Mouse (Mus musculus): ENCODE measurements at regions not wholly inside any gene's neighbourhood (a gene's known extent, or its start where the extent isn't known, plus 50 kb on each side); places are given as distances from the start of the nearest gene placed in this dataset.

DNA sequence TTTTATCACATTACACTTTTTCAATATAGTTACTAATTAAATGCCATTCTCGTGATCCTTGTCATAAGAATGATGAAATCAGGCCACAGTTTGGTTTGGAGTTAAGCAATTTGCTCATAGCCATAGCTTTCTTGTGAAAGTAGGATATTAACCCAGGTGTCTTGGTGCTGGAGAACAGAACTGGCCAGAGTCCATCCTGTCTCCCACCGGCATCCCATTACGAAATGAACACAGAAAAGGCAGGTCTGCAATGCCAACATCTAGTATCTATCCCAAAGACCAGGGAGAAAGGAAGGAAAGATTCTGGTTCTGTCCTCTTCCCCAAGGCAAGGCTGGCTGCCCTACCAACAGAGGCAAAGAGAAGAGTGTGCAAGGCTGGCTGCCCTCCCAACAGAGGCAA, 61.6 kb upstream of the Avpr1a start:
- WGBS: 90% methylated on average over 3 of the region's 3 CpGs

DNA sequence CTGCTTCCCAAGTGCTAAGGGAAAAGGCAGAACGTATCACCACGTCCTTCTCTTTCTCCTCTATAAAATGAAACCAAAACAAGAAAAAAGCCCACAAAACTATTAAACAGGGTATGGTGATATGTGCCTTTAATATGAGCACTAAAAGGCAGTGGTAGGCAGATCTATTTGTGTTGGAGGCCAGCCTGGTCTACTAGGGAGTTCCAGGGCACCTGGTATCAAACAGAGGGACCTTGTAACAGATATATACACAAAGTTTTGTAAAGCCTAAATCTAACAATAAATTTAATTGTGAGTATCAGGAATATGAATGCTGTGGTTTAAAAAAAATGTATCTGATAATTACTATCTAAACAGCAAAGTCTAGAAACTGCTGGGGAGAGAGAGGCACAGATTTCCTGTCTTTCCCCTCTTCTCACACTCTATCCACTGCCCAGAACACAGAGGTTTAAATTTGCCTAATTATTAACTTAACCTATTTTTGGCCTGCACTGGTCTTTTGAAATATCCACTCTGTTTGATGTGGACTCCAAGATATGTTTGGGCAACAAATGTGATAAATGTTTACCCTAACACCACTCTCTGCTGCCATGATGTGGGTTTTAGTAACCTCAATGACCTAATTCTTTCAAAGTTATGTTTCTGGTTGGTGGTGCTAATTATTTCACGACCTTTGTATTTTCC, 68.5 kb upstream of the Avpr1a start:
- Histone ChIP-seq H3K4me3 (no peak overlapping the region), H3K9me3 (no peaks in the 10 kb centered on the region), H3K4me1 (no peaks in the 10 kb centered on the region), H3K36me3 (no peaks in the 10 kb centered on the region), H3K27me3 (no peaks in the 10 kb centered on the region), H3K9ac (no peak overlapping the region), H3K27ac (no peak overlapping the region), H3K4me2 (replicated peaks) (no peak overlapping the region)
- WGBS: 71% methylated on average over 3 of the region's 3 CpGs
- no peak for ATAC-seq (ENCODE audit: low FRiP score, low read depth)

More for the DNA sequence above, 61.6 kb upstream of the Avpr1a start:
- H3K9ac ChIP-seq: no peak overlapping the region
- H3K27me3 ChIP-seq: no peaks in the 10 kb centered on the region
- no peak overlapping the region for H3K27ac ChIP-seq
- no peak for ATAC-seq (ENCODE audit: low FRiP score, low read depth)
- H3K9me3 ChIP-seq: no peaks in the 10 kb centered on the region
- no peaks in the 10 kb centered on the region for H3K36me3 ChIP-seq
- H3K4me2 ChIP-seq (replicated peaks): no peak overlapping the region
- no peaks in the 10 kb centered on the region for H3K4me1 ChIP-seq
- no peak overlapping the region for H3K4me3 ChIP-seq

DNA sequence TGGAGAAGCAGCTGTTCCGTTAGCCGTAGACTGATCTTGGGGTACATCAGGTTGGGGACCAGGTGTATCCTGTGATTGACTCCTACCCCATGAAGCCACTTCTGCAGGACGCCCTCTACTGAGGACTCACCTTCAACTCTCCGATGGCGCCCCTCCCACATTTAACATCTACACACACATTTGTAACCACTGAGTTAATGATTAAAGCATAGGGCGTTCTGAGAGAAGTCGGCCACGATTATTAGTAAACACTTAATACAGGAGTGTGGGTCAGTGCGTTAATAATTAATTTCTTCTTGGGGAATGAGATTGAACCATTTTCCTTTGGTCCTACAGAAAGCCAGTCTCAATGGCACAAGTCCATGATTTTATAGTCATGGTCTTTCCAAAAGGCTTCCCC, 105.0 kb upstream of the Avpr1a start:
- ATAC-seq (ENCODE audit: low FRiP score, low read depth): no peak
- Histone ChIP-seq H3K4me3 (no peak overlapping the region), H3K9ac (no peak overlapping the region), H3K27ac (no peak overlapping the region), H3K4me1 (no peaks in the 10 kb centered on the region), H3K9me3 (no peaks in the 10 kb centered on the region), H3K36me3 (no peaks in the 10 kb centered on the region), H3K27me3 (no peaks in the 10 kb centered on the region), H3K4me2 (replicated peaks) (no peak overlapping the region)
- 95% methylated on average over 9 of the region's 9 CpGs for WGBS

DNA sequence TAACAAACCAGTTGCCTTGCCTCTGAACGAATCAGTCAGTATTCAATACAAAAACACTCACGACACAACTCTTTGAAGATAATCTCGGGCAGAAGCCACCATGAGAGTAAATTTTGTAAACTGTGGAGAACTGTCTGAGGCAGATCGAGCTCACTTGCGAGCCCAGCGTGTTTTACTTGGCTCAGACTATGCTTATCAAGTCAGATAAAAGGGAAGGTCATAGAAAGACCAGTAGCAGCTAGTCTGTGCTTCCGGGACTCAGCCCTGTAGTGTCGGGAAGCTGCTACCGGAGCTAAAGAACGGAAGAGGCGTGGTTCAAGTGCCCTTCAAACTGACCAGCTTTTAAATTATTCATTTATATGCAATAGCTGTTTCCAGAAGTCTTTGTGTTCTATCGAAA, 105.9 kb upstream of the Avpr1a start:
- Histone ChIP-seq H3K9me3 (no peaks in the 10 kb centered on the region), H3K4me2 (replicated peaks) (no peak overlapping the region), H3K4me3 (no peak overlapping the region), H3K27ac (no peak overlapping the region), H3K9ac (no peak overlapping the region), H3K36me3 (no peaks in the 10 kb centered on the region), H3K4me1 (no peaks in the 10 kb centered on the region), H3K27me3 (no peaks in the 10 kb centered on the region)
- 88% methylated on average over 12 of the region's 12 CpGs for WGBS
- ATAC-seq (ENCODE audit: low FRiP score, low read depth): no peak

DNA sequence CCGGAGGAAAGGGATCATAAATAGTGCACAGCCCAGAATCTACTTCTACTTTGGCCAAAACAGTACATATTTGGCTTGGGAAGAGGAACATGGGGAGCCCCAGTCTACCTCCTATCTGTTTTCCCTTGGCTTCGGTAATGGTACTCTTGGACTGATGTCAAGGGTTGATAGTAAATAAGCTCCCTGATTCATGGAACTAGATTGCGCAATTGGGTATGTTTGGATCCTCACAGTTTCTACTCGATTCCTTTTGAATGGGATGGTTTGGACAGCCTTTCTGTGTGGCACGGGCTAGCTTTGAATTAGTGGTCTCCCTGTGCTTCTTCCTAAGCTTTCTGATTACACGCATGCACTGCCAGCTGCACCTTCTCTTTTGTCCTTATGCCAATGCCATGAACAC, 121.4 kb upstream of the Avpr1a start:
- Histone ChIP-seq H3K36me3 (no peaks in the 10 kb centered on the region), H3K4me2 (replicated peaks) (no peak overlapping the region), H3K27me3 (no peaks in the 10 kb centered on the region), H3K4me3 (no peak overlapping the region), H3K4me1 (no peaks in the 10 kb centered on the region), H3K27ac (no peak overlapping the region), H3K9me3 (no peaks in the 10 kb centered on the region), H3K9ac (no peak overlapping the region)
- WGBS: 92% methylated on average over 6 of the region's 6 CpGs
- no peak for ATAC-seq (ENCODE audit: low FRiP score, low read depth)

DNA sequence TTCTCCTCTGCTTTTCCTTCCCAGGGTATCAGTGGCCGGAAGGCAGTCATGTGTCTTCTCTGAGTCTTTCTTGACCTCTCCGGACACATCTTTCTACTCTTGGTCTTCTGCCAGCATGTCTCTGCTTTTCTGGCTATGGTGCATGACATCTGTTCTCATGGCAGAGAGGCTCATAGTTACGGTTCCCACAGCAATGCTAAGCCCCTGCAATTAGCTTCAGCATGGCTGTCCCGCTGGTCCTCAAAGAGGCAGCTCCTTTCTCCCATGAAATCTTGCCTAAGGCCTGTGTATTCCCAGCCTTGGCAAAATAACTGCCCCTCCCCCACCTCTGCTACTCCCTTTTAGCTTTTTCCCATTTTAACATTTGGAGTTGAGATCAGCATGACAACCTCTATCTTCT, 129.4 kb upstream of the Avpr1a start:
- H3K27me3 ChIP-seq: no peaks in the 10 kb centered on the region
- no peak for ATAC-seq (ENCODE audit: low FRiP score, low read depth)
- no peaks in the 10 kb centered on the region for H3K4me1 ChIP-seq
- H3K4me2 ChIP-seq (replicated peaks): no peak overlapping the region
- no peak overlapping the region for H3K27ac ChIP-seq
- H3K9me3 ChIP-seq: no peaks in the 10 kb centered on the region
- no peaks in the 10 kb centered on the region for H3K36me3 ChIP-seq
- H3K9ac ChIP-seq: no peak overlapping the region
- no peak overlapping the region for H3K4me3 ChIP-seq
- 67% methylated on average over 4 of the region's 4 CpGs for WGBS

DNA sequence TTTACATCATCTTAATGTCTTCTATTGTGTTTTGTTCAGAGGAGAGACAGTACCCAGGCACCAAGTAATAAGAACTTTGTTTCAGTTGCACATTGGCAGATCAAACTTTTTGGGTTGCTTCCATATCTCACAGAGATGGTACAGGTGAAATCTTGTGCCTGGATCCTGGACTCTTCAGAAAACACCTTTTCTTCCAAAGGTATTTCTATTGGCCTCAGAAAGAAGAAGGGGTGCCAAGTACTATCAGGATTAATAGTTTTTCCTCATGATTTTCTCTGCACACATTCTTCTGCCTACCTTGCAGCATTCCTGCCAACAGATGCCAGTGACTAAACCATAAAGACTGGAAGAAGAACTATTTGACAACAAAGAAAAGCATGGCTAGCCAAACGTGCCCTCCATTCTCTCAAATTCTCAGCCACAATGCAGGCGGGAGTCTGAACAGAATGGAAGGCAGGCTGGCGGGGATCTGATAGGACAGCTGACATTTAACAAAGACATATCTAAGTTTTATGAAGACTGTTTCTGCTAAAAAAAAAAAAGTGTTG, 137.6 kb upstream of the Avpr1a start:
- WGBS: 77% methylated on average over 3 of the region's 3 CpGs
- Histone ChIP-seq H3K4me3 (no peak overlapping the region), H3K4me1 (no peaks in the 10 kb centered on the region), H3K4me2 (replicated peaks) (no peak overlapping the region), H3K9me3 (no peaks in the 10 kb centered on the region), H3K36me3 (no peaks in the 10 kb centered on the region), H3K9ac (no peak overlapping the region), H3K27me3 (no peaks in the 10 kb centered on the region), H3K27ac (no peak overlapping the region)
- no peak for ATAC-seq (ENCODE audit: low FRiP score, low read depth)

DNA sequence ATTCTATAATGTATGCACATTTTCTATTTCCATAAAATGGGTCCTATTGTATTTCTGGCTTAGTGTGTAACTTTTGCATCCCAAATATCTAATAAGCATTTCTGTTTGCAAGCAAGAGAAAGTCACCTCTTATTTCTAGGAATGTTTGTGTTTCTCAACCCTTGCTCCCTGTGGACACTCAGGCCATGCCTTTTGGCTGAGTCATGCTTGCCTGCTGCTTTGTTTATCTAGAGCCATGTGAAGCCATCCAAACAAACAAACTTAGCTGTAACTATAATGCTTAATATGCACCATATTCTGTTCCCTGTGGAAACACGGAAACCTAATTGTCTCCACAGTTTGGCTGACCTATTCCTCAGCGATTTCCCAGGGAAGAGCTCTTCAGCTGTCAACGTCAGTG, 139.6 kb upstream of the Avpr1a start:
- no peak for ATAC-seq (ENCODE audit: low FRiP score, low read depth)
- Histone ChIP-seq H3K4me2 (replicated peaks) (no peak overlapping the region), H3K4me3 (no peak overlapping the region), H3K4me1 (no peaks in the 10 kb centered on the region), H3K9me3 (no peaks in the 10 kb centered on the region), H3K27ac (no peak overlapping the region), H3K27me3 (no peaks in the 10 kb centered on the region), H3K9ac (no peak overlapping the region), H3K36me3 (no peaks in the 10 kb centered on the region)
- 87% methylated on average over 3 of the region's 3 CpGs for WGBS

DNA sequence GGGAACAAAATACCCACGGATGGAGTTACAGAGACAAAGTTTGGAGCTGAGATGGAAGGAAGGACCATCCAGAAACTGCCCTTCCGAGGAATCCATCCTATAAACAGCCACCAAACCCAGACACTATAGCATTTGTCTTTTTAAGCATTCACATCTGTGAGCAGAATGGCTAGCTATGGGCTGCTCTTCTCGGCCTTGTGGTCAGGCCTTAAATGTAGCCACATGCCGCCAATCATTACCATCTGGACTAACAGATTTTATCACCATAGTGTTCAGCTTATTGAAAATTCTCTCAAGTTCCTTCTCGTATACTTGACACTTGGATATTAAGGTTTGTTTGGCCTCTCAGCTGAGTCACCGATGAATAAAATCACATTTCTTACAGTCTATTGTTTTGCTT, 146.0 kb upstream of the Avpr1a start:
- no peak overlapping the region for H3K27ac ChIP-seq
- ATAC-seq (ENCODE audit: low FRiP score, low read depth): no peak
- H3K9me3 ChIP-seq: no peaks in the 10 kb centered on the region
- H3K4me2 ChIP-seq (replicated peaks): no peak overlapping the region
- H3K36me3 ChIP-seq: no peaks in the 10 kb centered on the region
- no peaks in the 10 kb centered on the region for H3K4me1 ChIP-seq
- WGBS: 41% methylated on average over 6 of the region's 6 CpGs
- no peak overlapping the region for H3K9ac ChIP-seq
- no peak overlapping the region for H3K4me3 ChIP-seq
- no peaks in the 10 kb centered on the region for H3K27me3 ChIP-seq

DNA sequence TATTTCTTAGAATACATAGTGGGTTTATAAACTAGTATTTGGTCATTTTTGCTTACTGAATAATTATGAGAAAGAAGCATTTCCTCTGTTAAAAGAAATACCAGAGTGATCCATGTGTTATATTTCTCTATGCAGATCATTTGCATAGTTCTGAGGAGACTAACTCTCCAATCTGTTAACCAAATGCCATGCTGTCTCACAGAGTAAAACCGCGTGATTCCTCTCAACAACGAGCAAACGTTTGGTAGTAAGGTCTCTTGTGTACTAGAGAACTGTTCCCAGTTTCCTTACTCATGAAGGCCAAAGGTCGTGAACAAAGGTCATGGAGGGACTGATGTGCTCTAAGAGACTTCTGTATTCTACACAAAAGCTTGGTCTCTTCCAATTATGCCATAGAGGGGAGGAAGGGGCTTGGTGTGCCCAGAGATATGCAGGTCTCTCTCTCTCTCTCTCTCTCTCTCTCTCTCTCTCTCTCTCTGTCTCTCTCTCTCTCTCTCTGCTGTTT, 152.3 kb upstream of the Avpr1a start:
- no peak for ATAC-seq (ENCODE audit: low FRiP score, low read depth)
- 76% methylated on average over 5 of the region's 5 CpGs for WGBS
- Histone ChIP-seq H3K36me3 (no peaks in the 10 kb centered on the region), H3K9me3 (no peaks in the 10 kb centered on the region), H3K4me1 (no peaks in the 10 kb centered on the region), H3K27me3 (no peaks in the 10 kb centered on the region), H3K27ac (no peak overlapping the region), H3K9ac (no peak overlapping the region), H3K4me3 (no peak overlapping the region), H3K4me2 (replicated peaks) (no peak overlapping the region)

DNA sequence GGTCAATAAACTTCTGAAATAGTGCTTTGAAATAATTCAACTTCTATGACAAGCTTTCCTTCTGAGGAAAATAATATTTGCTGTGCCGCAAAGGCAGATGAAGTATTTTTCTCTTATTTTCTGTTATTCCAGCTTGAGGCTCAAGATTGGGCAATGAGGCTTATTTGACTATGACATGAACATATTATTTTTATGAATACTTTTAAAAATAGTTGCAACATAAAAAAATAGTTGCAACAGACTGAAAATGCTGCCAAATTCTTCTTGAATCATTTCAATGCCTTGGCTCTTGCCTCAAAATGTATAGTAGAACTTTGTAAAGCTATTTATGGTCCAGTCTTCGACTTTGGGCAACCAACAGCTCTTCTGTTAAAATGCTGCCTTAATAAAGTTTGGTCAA, 156.7 kb upstream of the Avpr1a start:
- no peaks in the 10 kb centered on the region for H3K9me3 ChIP-seq
- no peak overlapping the region for H3K4me3 ChIP-seq
- no peaks in the 10 kb centered on the region for H3K4me1 ChIP-seq
- no peak overlapping the region for H3K27ac ChIP-seq
- ATAC-seq (ENCODE audit: low FRiP score, low read depth): no peak
- 77% methylated on average over 2 of the region's 2 CpGs for WGBS
- no peaks in the 10 kb centered on the region for H3K27me3 ChIP-seq
- no peak overlapping the region for H3K4me2 ChIP-seq (replicated peaks)
- no peak overlapping the region for H3K9ac ChIP-seq
- H3K36me3 ChIP-seq: no peaks in the 10 kb centered on the region

DNA sequence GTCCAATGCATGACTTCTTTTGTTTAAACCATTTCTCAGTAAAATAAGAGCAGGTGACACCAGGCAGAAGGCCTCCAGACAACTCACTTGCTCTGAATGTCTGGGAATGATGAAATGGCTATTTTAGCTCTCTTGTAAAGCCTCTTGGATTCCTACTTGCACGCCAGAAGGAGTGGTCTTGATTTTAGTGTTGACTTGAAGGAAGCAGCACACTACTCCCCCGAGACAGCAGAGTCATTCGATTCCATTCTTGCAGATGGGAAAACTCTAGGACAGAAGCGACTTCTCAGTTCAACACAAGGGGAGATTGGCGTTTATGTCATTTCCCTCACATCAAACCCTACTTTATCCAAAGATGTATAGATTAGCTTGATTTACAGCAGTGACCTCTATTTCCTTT, 157.2 kb upstream of the Avpr1a start:
- H3K27ac ChIP-seq: no peak overlapping the region
- no peak overlapping the region for H3K4me2 ChIP-seq (replicated peaks)
- no peaks in the 10 kb centered on the region for H3K9me3 ChIP-seq
- no peaks in the 10 kb centered on the region for H3K27me3 ChIP-seq
- 74% methylated on average over 5 of the region's 5 CpGs for WGBS
- no peaks in the 10 kb centered on the region for H3K36me3 ChIP-seq
- H3K9ac ChIP-seq: no peak overlapping the region
- no peak for ATAC-seq (ENCODE audit: low FRiP score, low read depth)
- no peaks in the 10 kb centered on the region for H3K4me1 ChIP-seq
- H3K4me3 ChIP-seq: no peak overlapping the region

DNA sequence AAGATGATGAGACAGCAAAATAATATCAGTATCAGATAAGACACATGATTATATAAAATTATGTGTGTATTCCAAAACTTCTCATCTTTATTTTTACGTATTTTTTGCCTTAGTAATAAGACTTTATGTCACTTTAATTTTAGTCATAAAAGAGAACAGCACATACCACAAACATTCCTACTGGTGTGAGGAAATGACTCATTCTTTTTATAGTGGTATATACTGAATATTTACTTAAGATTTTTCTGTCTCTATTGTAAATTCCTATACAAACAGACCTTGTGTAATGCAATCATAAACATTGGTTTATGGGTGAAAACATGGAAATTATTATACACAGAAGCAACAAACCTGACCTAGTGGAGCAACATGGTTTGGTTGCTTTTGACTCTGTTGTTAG, 173.4 kb upstream of the Avpr1a start:
- Histone ChIP-seq H3K27me3 (no peaks in the 10 kb centered on the region), H3K4me2 (replicated peaks) (no peak overlapping the region), H3K9ac (no peak overlapping the region), H3K4me1 (no peaks in the 10 kb centered on the region), H3K36me3 (no peaks in the 10 kb centered on the region), H3K9me3 (no peaks in the 10 kb centered on the region), H3K27ac (no peak overlapping the region), H3K4me3 (no peak overlapping the region)
- no peak for ATAC-seq (ENCODE audit: low FRiP score, low read depth)
- 56% methylated on average over 1 of the region's 1 CpGs for WGBS

Data from limb, embryonic 13.5 days (tissue).